Mouse (Mus musculus): ENCODE data around the gene Smpd3. TPM values are rescaled to one million over a fixed set of nuclear protein-coding genes. Genes with fewer than 3 reads are reported as not detected.
A peak's percentile ranks its signal among the peaks of the same experiment; 100 is the strongest.

The Smpd3 gene
- polyA plus RNA-seq, 1 experiment from 2014 or later: 1.3 TPM

- WGBS (ENCODE audit: insufficient replicate concordance): 86% methylated on average over 5 of the region's 5 CpGs
- H3K36me3 ChIP-seq (replicated peaks; ENCODE audit: insufficient read depth, low read length): peaks cover 26% of the 10 kb centered on the region
Measured at GRCm38 (mm10) chr8:106237106-106237505, 100.7 kb downstream of the Smpd3 start.

DNA sequence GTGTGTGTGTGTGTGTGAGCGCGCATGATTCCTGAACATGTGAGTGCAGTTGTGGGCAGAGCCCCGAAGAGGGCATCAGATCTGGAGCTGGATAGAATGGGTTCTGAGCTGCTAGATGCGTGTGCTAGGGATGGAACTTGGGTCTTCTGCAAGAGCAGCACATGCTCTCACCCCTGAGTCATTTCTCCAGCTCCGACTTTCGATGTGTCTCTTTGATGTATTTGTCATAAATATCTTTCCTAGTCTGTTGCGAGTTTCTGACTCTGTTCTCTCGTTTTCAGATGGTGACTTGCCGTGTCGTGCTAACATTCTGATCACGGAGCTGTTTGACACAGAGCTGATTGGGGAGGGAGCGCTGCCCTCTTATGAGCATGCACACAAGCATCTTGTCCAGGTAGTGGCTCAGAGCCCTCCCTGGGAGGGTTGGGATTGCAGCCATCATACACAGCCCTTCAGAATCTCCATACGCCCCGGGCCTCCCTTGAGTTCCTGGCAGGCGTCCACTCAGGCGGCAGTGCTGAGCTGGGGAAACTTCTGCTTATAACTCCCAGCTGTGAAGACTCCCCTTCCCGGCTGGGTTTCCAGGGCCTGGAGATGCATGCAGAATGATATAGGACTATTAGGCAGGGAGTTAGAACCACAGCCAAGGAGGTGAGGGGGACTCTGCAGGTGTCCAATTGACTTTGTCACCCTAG, 103.1 kb downstream of the Smpd3 start:
- Histone ChIP-seq H3K9ac (replicated peaks) (no peak overlapping the region), H3K4me2 (ENCODE audit: low read depth, low read length) (no peak overlapping the region), H3K9me3 (ENCODE audit: low read length) (no peaks in the 10 kb centered on the region), H3K27me3 (ENCODE audit: insufficient read depth, low read length) (no peaks in the 10 kb centered on the region), H3K27ac (ENCODE audit: low read depth) (no peak overlapping the region), H3K4me1 (ENCODE audit: insufficient read depth) (no peaks in the 10 kb centered on the region), H3K36me3 (replicated peaks; ENCODE audit: insufficient read depth, low read length) (peaks cover 14% of the 10 kb centered on the region), H3K4me3 (ENCODE audit: low read depth, low read length) (no peak overlapping the region)
- TF ChIP-seq CTCF (IDR thresholded peaks at IDR 0.05; ENCODE audit: low read depth) (no peak), EP300 (IDR thresholded peaks at IDR 0.05; ENCODE audit: low read depth) (no peak)
- ATAC-seq (no peak), DNase-seq (no peak)
- 89% methylated on average over 17 of the region's 17 CpGs for WGBS (ENCODE audit: insufficient replicate concordance)

More at GRCm38 (mm10) chr8:106237106-106237505, 100.7 kb downstream of the Smpd3 start:
- Histone ChIP-seq H3K4me2 (ENCODE audit: low read depth, low read length) (no peak overlapping the region), H3K27me3 (ENCODE audit: insufficient read depth, low read length) (no peaks in the 10 kb centered on the region), H3K27ac (ENCODE audit: low read depth) (no peak overlapping the region), H3K9me3 (ENCODE audit: low read length) (no peaks in the 10 kb centered on the region), H3K4me3 (ENCODE audit: low read depth, low read length) (no peak overlapping the region), H3K9ac (replicated peaks) (no peak overlapping the region), H3K4me1 (ENCODE audit: insufficient read depth) (no peaks in the 10 kb centered on the region)
- ATAC-seq (no peak), DNase-seq (no peak)
- TF ChIP-seq EP300 (IDR thresholded peaks at IDR 0.05; ENCODE audit: low read depth) (no peak), CTCF (IDR thresholded peaks at IDR 0.05; ENCODE audit: low read depth) (no peak)

GRCm38 (mm10) chr8:106232751-106233150, 105.0 kb downstream of the Smpd3 start:
- H3K27ac ChIP-seq (ENCODE audit: low read depth): no peak overlapping the region
- H3K4me2 ChIP-seq (ENCODE audit: low read depth, low read length): no peak overlapping the region
- ATAC-seq (no peak), DNase-seq (no peak)
- H3K27me3 ChIP-seq (ENCODE audit: insufficient read depth, low read length): no peaks in the 10 kb centered on the region
- no peak overlapping the region for H3K4me3 ChIP-seq (ENCODE audit: low read depth, low read length)
- 56% methylated on average over 3 of the region's 3 CpGs for WGBS (ENCODE audit: insufficient replicate concordance)
- H3K36me3 ChIP-seq (replicated peaks; ENCODE audit: insufficient read depth, low read length): peaks cover 23% of the 10 kb centered on the region
- TF ChIP-seq CTCF (IDR thresholded peaks at IDR 0.05; ENCODE audit: low read depth): 0 out of 2 replicates have a peak, but pooled peaks have one; percentile 16
- no peak for TF ChIP-seq EP300 (IDR thresholded peaks at IDR 0.05; ENCODE audit: low read depth)
- H3K9me3 ChIP-seq (ENCODE audit: low read length): no peaks in the 10 kb centered on the region
- H3K9ac ChIP-seq (replicated peaks): no peak overlapping the region
- H3K4me1 ChIP-seq (ENCODE audit: insufficient read depth): no peaks in the 10 kb centered on the region

DNA sequence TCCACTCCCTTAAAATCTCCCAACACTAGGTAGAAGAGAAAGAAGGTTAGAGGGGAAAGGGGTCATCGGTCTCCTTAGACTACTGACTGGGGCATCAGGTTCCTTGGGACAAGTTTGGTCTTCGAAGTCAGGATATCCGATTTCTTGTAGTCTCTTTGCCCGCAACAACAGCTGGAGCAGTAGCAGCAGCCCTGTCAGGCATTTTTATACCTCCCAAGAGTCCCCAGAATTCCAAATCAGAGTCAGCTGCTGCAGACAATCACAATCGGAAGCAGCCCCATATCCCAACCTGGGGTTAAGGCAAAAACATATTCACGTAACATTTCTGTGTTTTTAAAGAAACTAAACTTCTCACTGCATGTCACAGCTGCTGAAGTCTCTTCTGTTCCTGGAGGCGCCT, 106.3 kb downstream of the Smpd3 start:
- no peak overlapping the region for H3K9ac ChIP-seq (replicated peaks)
- ATAC-seq (no peak), DNase-seq (no peak)
- H3K4me1 ChIP-seq (ENCODE audit: insufficient read depth): no peaks in the 10 kb centered on the region
- H3K4me2 ChIP-seq (ENCODE audit: low read depth, low read length): no peak overlapping the region
- no peak overlapping the region for H3K27ac ChIP-seq (ENCODE audit: low read depth)
- WGBS (ENCODE audit: insufficient replicate concordance): 89% methylated on average over 7 of the region's 7 CpGs
- no peaks in the 10 kb centered on the region for H3K9me3 ChIP-seq (ENCODE audit: low read length)
- H3K27me3 ChIP-seq (ENCODE audit: insufficient read depth, low read length): no peaks in the 10 kb centered on the region
- no peak for TF ChIP-seq CTCF (IDR thresholded peaks at IDR 0.05; ENCODE audit: low read depth)
- no peak for TF ChIP-seq EP300 (IDR thresholded peaks at IDR 0.05; ENCODE audit: low read depth)
- H3K36me3 ChIP-seq (replicated peaks; ENCODE audit: insufficient read depth, low read length): peaks cover 19% of the 10 kb centered on the region
- H3K4me3 ChIP-seq (ENCODE audit: low read depth, low read length): no peak overlapping the region

DNA sequence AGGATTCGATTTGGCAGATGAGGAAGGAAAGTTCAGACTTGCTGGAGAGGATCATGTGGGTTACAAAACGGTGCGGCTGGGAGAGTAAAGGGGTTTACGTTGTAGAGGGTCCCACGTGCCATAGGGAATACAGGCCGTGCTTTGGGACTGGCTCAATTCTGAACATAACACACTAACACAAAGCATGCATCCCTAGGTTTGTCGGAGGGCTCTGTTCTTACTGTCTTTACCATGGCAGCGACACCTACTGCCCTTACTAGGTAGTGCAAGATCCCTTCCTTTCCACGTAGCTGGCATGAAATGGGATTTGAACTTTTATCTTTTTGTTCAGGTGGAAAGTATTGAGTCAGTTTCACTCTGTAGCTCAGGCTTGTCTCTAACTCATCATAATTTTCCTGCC, 111.2 kb downstream of the Smpd3 start:
- 48% methylated on average over 9 of the region's 9 CpGs for WGBS (ENCODE audit: insufficient replicate concordance)
- ATAC-seq: 0 out of 2 replicates have a peak, but pooled peaks have one; percentile 17
- no peak for TF ChIP-seq EP300 (IDR thresholded peaks at IDR 0.05; ENCODE audit: low read depth)
- peak; percentile 88 for TF ChIP-seq CTCF (IDR thresholded peaks at IDR 0.05; ENCODE audit: low read depth)
- no peaks in the 10 kb centered on the region for H3K9me3 ChIP-seq (ENCODE audit: low read length)
- peaks cover 18% of the 10 kb centered on the region for H3K36me3 ChIP-seq (replicated peaks; ENCODE audit: insufficient read depth, low read length)
- no peak overlapping the region for H3K27ac ChIP-seq (ENCODE audit: low read depth)
- H3K4me3 ChIP-seq (ENCODE audit: low read depth, low read length): no peak overlapping the region
- H3K9ac ChIP-seq (replicated peaks): no peak overlapping the region
- H3K27me3 ChIP-seq (ENCODE audit: insufficient read depth, low read length): no peaks in the 10 kb centered on the region
- DNase-seq: peak; percentile 61
- no peak overlapping the region for H3K4me2 ChIP-seq (ENCODE audit: low read depth, low read length)
- H3K4me1 ChIP-seq (ENCODE audit: insufficient read depth): no peaks in the 10 kb centered on the region

- WGBS (ENCODE audit: insufficient replicate concordance): 85% methylated on average over 3 of the region's 3 CpGs
- H3K36me3 ChIP-seq (replicated peaks; ENCODE audit: insufficient read depth, low read length): peaks cover 25% of the 10 kb centered on the region
- ATAC-seq: no peak
Measured at GRCm38 (mm10) chr8:106219620-106220019, 118.2 kb downstream of the Smpd3 start.

More at GRCm38 (mm10) chr8:106219620-106220019, 118.2 kb downstream of the Smpd3 start:
- Histone ChIP-seq H3K27ac (ENCODE audit: low read depth) (no peak overlapping the region), H3K9ac (replicated peaks) (no peak overlapping the region), H3K9me3 (ENCODE audit: low read length) (no peaks in the 10 kb centered on the region), H3K4me1 (ENCODE audit: insufficient read depth) (no peaks in the 10 kb centered on the region), H3K4me2 (ENCODE audit: low read depth, low read length) (no peak overlapping the region), H3K4me3 (ENCODE audit: low read depth, low read length) (no peak overlapping the region), H3K27me3 (ENCODE audit: insufficient read depth, low read length) (no peaks in the 10 kb centered on the region)
- no peak for DNase-seq
- TF ChIP-seq EP300 (IDR thresholded peaks at IDR 0.05; ENCODE audit: low read depth) (no peak), CTCF (IDR thresholded peaks at IDR 0.05; ENCODE audit: low read depth) (peak; percentile 24)

Measured in liver, postnatal 0 days (tissue).